Mouse (Mus musculus): ENCODE data around the gene Bsn.
A peak's percentile ranks its signal among the peaks of the same experiment; 100 is the strongest.
"Not testable (repeated sequence)": the region's sequence is repeated elsewhere in the genome, so short reads cannot be mapped to it uniquely, and the experiment has no call there.

Bsn gene

GRCm38 (mm10) chr9:108147606-108148005, 42.6 kb downstream of the Bsn start:
- DNase-seq, result no peak

GRCm38 (mm10) chr9:108146451-108146850, 43.7 kb downstream of the Bsn start:
- peak in 1 of 2 experiments; percentile 63 for DNase-seq

- no peak for DNase-seq
Measured at GRCm38 (mm10) chr9:108145740-108146139, 44.4 kb downstream of the Bsn start.

DNA sequence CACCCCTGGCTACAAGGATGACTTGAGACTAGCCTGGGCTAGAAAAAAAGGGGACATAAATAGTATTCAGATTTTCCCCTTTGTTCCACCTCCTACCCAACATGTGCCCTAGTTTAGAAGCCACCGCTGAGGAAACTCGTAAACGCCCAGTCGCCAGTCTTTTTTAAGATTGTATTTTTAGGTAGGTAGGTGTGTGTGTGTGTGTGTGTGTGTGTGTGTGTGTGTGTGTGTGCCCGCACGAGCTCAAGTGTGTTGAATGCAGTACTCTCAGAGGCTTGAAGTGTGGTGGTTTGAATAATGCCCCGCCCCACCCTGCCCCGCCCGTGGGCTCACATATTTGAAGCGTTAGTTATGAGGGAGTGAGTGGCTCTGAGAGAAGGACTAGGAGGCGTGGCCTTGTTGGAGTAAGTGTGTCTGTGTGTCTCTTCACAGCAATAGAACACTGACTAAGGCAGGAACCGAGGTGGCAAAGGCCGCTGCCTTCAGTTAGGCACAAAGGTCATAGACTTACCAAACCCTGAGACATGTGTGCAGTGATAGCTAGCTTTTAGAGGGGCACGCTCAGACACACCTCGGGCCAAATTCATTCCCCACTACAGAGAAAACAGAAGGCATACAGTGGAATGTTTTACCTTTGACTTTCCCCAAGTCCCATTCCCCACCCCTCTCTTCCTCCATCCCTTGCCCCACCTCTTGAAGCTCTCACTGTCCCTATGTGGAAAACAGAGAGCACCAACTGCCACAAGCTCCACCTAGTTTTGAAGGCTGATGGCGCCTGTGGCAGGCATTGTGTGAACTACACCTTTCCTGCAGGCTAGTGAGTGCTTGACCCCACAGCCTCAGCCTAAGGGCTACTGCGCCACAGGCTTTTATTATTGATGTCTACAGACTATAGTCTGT, 45.6 kb downstream of the Bsn start:
- DNase-seq, result peak in 1 of 2 experiments; percentile 7

DNA sequence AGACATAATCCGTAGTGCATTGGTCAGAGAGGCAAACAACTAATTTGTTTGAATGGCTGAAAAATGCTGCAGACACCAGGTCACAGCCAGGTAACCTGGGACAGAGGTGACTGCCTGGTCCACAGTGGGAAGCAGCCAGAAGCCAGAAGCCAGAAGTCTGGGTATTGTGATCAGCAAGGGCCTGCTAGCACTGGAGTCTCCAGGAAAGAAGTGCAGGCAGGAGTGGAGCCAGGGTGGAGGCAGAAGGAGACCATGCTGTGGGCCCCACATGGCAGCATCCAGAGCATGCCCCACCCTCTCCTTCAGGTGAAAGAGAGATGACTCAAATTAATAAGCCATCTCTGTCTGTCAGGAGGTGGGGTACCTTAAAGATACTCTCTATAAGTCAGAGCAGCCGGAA, 46.7 kb downstream of the Bsn start:
- no peak for DNase-seq

DNA sequence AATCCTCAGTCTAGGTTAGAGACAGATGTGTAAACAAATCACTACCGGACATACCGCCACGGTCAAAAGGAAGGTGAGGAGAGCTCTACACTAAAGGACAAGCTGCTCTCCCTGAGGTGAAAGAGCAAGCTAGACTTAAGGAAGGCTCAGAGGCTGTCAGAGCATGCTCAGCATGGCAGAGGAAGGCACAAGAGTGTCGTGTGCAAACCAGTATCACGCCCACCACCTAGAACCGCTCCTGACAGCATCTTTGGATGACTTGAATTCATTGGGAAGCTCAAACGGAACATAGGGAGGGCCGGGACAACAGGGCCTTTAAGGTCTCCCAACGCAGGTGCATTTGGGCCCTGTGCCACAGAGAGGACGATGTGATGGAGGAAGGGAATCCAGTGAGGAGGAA, 48.8 kb downstream of the Bsn start:
- DNase-seq, result no peak

- peak; percentile 69 to 74 for DNase-seq
Measured at GRCm38 (mm10) chr9:108139963-108140695, 50.1 kb downstream of the Bsn start.

DNA sequence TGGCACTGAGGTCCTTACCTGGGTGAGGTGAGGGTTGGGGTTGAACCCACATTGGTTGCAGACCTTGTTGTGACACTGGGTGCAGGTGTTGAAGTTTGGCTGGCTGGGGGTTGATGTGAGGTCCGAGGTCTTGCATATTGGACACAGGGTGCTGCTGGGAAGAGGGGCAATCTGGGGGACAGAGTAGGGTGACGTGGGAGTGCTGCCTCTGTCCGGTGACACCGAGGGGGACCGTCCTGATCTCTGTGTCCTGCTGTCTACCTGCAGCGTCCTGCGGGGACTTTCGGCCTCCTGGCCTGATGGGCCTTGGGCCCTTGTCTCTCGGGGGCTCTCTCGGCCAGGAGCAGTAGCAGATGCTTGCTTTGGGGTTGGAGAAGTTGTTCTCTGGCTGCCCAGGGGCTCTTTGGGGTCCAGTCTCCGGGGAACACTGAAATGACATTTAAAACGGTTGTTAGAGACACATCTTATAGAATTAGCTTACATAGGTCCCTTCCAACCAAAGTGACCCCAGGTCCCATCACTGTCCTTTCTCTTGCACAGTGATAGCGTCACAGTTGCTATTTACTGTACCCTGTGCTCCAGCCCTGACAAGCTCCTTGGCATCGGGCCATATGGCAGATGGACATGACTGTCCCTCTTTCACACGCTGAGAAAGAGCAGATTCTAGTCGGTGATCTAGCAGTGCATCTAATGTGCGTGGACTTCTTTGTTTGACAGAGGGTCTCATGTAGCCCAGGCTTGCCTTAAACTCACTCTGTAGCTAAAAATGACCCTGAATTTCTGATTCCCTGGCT, 50.8 kb downstream of the Bsn start:
- peak; percentile 97 to 98 for DNase-seq

DNA sequence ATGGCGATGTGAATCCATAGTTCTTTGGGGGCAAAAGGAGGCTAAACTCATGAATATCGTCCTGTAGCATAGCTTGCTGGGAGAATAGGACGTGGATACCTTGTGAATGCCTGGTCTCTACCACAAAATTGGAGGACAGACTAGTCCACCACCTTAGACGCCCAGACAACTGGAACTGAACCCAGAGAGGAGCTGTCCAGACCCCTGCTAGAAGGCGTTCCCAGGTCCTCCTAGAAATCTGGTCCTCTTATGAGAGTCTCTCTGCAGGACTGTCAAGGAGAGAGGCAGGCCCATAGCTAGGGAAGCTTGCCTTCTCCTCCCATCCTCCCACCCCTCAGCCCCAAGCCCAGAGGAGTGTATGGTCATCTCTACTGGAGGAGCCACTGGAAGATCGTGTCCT, 52.1 kb downstream of the Bsn start:
- no peak for DNase-seq

- no peak for DNase-seq
Measured at GRCm38 (mm10) chr9:108137523-108137922, 52.7 kb downstream of the Bsn start.

GRCm38 (mm10) chr9:108136930-108137462, 53.2 kb downstream of the Bsn start:
- peak; percentile 84 to 89 for DNase-seq

DNA sequence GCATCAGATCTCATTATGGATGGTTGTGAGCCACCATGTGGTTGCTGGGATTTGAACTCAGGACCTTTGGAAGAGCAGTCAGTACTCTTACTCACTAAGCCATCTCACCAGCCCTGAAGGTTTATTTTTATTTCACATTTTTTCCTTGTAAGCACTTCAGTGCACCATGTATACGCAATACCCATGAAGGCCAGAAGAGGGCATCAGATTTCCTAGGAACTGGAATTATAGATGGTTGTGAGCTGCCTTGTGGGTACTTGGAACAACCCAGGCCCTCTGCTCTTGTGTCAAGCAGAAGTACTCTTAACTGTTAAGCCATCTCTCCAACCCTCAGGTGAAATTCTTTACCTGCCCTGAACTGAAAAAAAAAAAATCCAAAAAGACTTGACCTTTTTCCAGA, 54.0 kb downstream of the Bsn start:
- DNase-seq, result peak in 1 of 2 experiments; percentile 75

GRCm38 (mm10) chr9:108135679-108136078, 54.5 kb downstream of the Bsn start:
- not testable (repeated sequence) for DNase-seq

GRCm38 (mm10) chr9:108133478-108133877, 56.7 kb downstream of the Bsn start:
- peak; percentile 79 to 83 for DNase-seq

DNA sequence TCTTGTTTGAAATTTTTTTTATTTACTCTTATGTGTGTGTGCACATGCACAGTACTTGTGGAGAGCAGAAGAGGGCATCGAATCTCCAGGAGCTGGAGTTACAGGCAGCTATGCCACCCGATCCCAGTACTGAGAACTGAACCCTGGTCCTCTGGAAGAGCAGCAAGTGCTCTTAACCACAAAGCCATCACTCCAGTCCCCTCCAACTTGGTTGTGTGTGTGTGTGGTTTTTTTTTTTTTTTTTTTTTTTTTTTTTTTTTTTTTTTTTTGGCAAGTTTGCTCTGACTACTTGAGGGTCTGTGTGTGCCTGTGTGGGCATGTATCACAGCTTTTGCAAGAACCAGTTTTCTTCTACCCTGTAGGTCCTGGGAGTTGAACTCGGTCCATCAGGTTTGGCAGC, 57.8 kb downstream of the Bsn start:
- DNase-seq, result no peak

DNA sequence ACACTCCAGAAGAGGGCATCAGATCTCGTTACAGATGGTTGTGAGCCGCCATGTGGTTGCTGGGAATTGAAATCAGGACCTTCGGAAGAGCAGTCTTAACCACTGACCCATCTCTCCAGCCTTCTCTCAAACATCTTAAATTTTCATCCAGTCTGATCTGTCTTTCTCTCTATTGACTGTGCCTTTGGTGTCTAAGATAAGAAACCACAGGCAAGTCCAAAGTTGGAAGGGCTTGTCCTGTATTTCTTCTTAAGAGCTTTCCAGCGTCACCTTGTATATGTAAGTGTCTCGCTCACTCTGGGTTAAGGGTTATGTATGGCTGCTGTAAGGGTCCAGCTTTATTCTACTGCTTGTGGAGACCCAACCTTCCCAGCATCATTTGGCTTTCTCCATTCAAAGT, 58.7 kb downstream of the Bsn start:
- DNase-seq, result no peak

DNA sequence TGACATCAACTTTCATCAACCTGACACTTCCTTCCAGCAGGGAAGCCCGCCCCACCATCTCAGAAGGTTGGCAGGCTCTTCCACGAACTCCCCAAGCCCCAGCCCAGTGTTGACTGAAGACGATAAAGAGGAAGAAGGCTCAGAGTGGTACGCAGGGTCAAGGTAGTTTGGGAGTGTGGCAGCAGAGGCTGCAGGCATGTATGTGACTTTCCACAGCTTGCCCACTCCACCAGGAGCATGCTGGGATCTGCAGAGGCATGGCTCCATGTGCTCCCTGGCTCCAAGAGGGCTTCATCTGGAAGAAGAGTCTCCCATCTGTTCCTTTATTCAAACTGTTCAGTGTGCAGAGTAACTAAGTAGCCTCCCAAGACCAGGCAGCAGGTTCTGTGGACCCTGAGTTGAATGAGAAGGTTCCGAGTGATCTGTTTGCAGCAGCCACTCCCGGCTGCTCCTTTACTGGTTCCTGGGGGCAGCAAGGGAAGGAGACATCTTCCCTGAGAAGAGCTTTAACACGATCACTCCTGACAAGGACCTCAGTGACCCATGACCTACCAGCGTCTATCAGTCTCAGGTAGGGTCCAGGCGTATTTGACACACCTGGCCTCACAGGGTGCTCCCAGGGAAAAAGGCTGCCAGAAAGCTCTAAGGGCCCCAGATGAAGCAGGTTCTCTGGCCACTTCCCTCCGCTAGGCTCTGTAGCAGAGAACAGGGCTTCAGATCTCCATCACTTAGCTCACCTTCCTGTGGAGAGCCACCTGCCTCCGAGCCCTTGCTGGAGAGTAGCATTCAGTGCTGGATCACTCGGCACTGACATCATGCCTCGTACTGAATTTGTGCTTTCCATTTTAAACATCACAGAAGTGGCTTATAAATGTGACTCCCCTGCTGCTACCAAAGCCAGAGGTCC, 60.9 kb downstream of the Bsn start:
- no peak for DNase-seq

GRCm38 (mm10) chr9:108128248-108128647, 61.9 kb downstream of the Bsn start:
- DNase-seq, result no peak

GRCm38 (mm10) chr9:108126436-108127180, 63.6 kb downstream of the Bsn start:
- no peak for DNase-seq

DNA sequence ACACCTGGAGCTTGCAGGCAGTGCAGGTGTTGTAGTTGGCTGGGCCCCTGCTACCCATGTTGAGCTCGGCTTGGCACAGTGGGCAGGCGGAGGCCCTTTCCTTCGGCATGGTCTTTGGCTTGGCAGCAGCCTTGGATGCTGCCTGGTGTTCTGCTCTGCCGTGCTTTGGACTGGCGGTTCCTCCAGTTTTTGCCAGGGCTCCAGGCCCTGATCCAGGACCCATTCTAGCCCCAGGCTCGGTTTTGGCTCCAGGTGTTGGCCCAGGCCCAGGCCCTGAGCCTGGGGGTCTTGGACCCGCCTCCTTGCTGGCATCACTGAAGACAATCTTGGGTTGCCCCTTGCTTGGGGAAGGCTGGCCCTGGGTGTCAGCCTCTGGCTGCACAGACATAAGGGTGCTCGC, 64.5 kb downstream of the Bsn start:
- no peak for DNase-seq

- no peak for DNase-seq
Measured at GRCm38 (mm10) chr9:108123916-108124315, 66.3 kb downstream of the Bsn start.
